Mouse (Mus musculus): ENCODE measurements around the gene Rwdd4a. TPM values are rescaled to one million over a fixed set of nuclear protein-coding genes. Genes with fewer than 3 reads are reported as not detected.

The Rwdd4a gene
- total RNA-seq (2012; rRNA removed), result 39.0 and 47.2 TPM in 2 replicates
- 10 to 100 TPM in 1 of 2 experiments, not detected in 1; 64.0 TPM for polyA plus RNA-seq (2012; ENCODE audit: insufficient read depth in 1 of 2, insufficient read length in 2 of 2, low read depth in 1 of 2, low replicate concordance in 2 of 2, missing spikeins in 1 of 2)

DNA sequence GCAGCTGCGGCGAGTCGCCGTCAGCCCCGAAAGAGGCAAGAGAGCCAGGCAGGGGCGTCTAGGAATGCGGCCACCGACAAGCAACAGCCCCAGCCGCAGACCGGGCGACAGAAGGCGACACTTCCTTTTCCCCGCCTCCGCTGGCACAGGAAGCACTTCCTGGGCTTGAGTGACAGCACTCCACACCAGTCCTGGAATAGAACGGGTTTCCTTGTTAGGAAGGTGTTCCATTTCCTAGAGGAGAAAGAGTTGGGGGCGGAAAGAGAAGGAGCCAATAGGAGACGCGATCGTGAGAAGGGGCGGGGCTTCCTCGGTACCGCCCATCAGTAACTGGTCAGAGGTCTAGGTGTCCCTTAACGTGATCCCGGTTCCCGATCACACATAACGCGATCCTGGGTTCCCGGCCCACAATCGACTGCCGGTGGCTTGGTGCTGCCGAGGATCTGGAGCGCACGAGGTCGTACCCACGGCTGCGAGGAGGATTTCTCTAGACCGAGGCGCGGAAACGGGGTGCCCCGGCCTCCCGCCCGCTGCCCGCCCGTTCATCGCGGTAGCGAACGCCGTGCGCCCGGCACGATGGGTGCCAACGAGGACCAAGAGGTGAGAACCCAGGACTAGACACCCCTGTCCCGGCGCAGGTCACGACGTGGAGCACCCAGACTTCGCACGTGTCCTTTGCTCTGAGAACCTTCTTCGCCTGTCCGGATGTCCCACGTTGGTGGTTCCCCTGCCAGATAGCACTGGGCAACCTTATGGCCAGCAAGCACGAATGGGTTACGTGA, at the start of gene Rwdd4a, which contains the start of gene Trappc11:
TSS of gene Rwdd4a (plus strand) at position 321 of the 782 bp plus-strand sequence.
TSS of gene Trappc11 (minus strand) at position 127 of the 782 bp plus-strand sequence.
- Histone ChIP-seq H3K27ac (ENCODE audit: control insufficient read depth, low read depth, low read length) (peak within 1 kb of the TSS; percentile 68), H3K27me3 (ENCODE audit: control insufficient read depth in 1 of 2, insufficient read depth in 2 of 2, low read length in 2 of 2) (no peaks in the 10 kb centered on the region), H3K79me2 (ENCODE audit: control insufficient read depth, insufficient read depth, low read length, poor library complexity) (peaks cover 36% of the 10 kb centered on the region), H3K4me3 (ENCODE audit: control insufficient read depth in 1 of 2, insufficient read depth in 1 of 2, low read depth in 2 of 2, low read length in 2 of 2) (peak within 1 kb of the TSS; percentile 86 to 96), H3K36me3 (ENCODE audit: control insufficient read depth in 1 of 2, insufficient read depth in 2 of 2, low read length in 2 of 2) (peaks cover 0 to 21% of the 10 kb centered on the region in 2 experiments; a peak in 2 of 4 replicates), H3K9ac (ENCODE audit: control insufficient read depth, low read depth, low read length, poor library complexity, severe bottlenecking) (peak within 1 kb of the TSS; percentile 92), H3K9me3 (replicated peaks; ENCODE audit: insufficient read depth, low read length) (no peaks in the 10 kb centered on the region), H3K4me1 (ENCODE audit: control insufficient read depth in 1 of 2, insufficient read depth in 2 of 2, low read length in 2 of 2) (peaks cover 0 to 2% of the 10 kb centered on the region in 2 experiments; a peak in 2 of 4 replicates)
- TF ChIP-seq MYB (IDR thresholded peaks at IDR 0.05; ENCODE audit: low read depth, low read length) (no peak), ZMIZ1 (IDR thresholded peaks at IDR 0.05; ENCODE audit: low read depth, low read length) (0 out of 2 replicates have a peak, but pooled peaks have one; percentile 53), UBTF (IDR thresholded peaks at IDR 0.05; ENCODE audit: borderline replicate concordance, insufficient read depth, low read depth, low read length) (no peak), MAFK (IDR thresholded peaks at IDR 0.05; ENCODE audit: borderline replicate concordance, low read depth, low read length) (no peak), NELFE (IDR thresholded peaks at IDR 0.05; ENCODE audit: low read depth, low read length) (peak; percentile 87), POLR2A (IDR thresholded peaks at IDR 0.05; ENCODE audit: control insufficient read depth in 1 of 2, insufficient read depth in 1 of 2, low read depth in 1 of 2, low read length in 2 of 2, poor library complexity in 1 of 2) (peak; percentile 83 to 85), EP300 (IDR thresholded peaks at IDR 0.05; ENCODE audit: low read depth in 1 of 2, low read length in 2 of 2) (no peak), KAT2A (conservative IDR thresholded peaks at IDR 0.05; ENCODE audit: low read depth, low read length) (peak; percentile 73), RCOR1 (IDR thresholded peaks at IDR 0.05; ENCODE audit: low read depth, low read length) (no peak), MAX (IDR thresholded peaks at IDR 0.05; ENCODE audit: low read length) (peak; percentile 70), MXI1 (IDR thresholded peaks at IDR 0.05; ENCODE audit: low read depth, low read length) (peak; percentile 41; the same call in 1 of the 2 replicates), MAZ (IDR thresholded peaks at IDR 0.05; ENCODE audit: low read depth, low read length) (no peak), SIN3A (IDR thresholded peaks at IDR 0.05; ENCODE audit: low read length) (peak; percentile 92), HCFC1 (IDR thresholded peaks at IDR 0.05; ENCODE audit: low read depth, low read length) (peak; percentile 92), ETS1 (IDR thresholded peaks at IDR 0.05; ENCODE audit: low read depth, low read length) (no peak; the same call in 1 of the 2 replicates), RAD21 (IDR thresholded peaks at IDR 0.05; ENCODE audit: low read depth, low read length) (no peak), GATA1 (IDR thresholded peaks at IDR 0.05; ENCODE audit: low read depth, low read length) (no peak), TCF12 (IDR thresholded peaks at IDR 0.05; ENCODE audit: low read depth, low read length) (peak; percentile 32; the same call in 1 of the 2 replicates), USF2 (IDR thresholded peaks at IDR 0.05; ENCODE audit: borderline replicate concordance in 1 of 2, insufficient read depth in 1 of 2, low read depth in 1 of 2, low read length in 2 of 2) (no peak), MYC (IDR thresholded peaks at IDR 0.05; ENCODE audit: low read depth, low read length) (peak; percentile 69; the same call in 1 of the 2 replicates), ELF1 (IDR thresholded peaks at IDR 0.05; ENCODE audit: low read depth, low read length) (peak; percentile 97), POLR2AphosphoS2 (IDR thresholded peaks at IDR 0.05; ENCODE audit: low read length) (peak; percentile 83; the same call in 1 of the 2 replicates), JUND (IDR thresholded peaks at IDR 0.05; ENCODE audit: low read depth, low read length) (no peak), NRF1 (IDR thresholded peaks at IDR 0.05; ENCODE audit: insufficient read depth, low read depth, low read length, poor library complexity, severe bottlenecking) (0 out of 2 replicates have a peak, but pooled peaks have one; percentile 25), CHD2 (IDR thresholded peaks at IDR 0.05; ENCODE audit: low read length) (peak; percentile 90)
- peak; percentile 98 for DNase-seq (ENCODE audit: low read depth, low spot score)

All from MEL (cell line).